Mouse (Mus musculus): ENCODE measurements around the gene Lcor.

DNA sequence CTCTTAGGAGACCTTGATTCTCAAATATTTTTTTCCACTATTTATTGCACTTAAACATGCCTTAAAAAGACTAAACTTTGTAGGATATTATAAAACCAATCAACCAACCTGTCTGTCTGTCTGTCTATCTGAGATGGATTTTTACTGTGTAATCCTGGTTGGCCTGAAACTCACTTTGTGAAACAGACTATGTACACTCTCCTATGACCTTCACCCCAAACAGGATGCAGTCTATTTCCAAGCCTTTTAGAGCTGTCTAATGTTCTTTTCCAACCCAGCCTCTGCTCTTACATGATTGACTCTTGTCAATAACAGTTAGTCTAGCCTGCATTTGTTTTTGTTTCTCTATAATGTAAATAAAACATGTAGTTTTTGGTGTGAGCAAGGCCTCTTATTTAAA lies 13.6 kb downstream of the Lcor start:
- no peak for TF ChIP-seq EP300 (IDR thresholded peaks at IDR 0.05; ENCODE audit: low read depth)
- TF ChIP-seq CTCF (IDR thresholded peaks at IDR 0.05; ENCODE audit: low read depth), result no peak

All from liver, postnatal 0 days (tissue).